Mouse (Mus musculus) kidney, postnatal 10 days (tissue): Measurements from ENCODE around the gene Fam71b.

Source experiments
- DNase-seq: peaks from one replicate; pipeline ENCODE4 v3.0.0; 2021; ENCODE audit warnings: mixed read lengths

The Fam71b gene

DNA sequence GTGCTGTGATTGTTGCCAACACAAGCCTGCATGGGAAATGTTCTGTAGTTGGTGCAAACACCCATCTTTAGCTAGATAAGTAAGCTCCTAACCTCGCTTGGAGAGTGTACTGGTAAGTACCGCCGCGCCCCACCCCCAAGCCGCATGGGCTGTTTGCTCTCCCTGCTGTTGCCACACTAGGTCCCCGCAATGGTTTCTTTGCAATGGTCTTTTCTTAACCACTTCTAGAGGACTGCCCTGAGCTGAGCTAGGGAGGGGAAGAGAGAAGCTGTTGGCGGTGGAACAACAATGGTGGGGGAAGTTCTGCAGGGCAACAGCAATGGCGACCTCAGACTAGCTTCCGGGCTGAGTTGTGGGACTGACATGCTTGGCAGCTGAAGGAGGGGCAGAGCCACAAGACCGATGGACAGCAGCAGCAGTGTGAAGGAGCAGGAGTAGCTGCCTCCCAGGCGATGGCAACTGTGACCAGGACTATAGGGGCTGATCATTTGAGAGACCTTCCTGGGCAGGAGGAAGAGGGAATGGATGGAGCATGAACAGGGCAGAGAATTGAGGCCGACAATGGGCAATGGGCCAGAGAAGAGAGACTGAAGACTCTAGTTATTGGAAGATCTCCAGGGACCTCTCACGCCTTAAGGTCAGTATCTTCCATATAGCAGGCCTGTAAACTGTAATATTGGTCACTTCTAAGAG, at the start of gene Fam71b:
Gene Fam71b, plus strand, starts transcription at position 393 of the 693 bp plus-strand sequence.
- no peak for DNase-seq

DNA sequence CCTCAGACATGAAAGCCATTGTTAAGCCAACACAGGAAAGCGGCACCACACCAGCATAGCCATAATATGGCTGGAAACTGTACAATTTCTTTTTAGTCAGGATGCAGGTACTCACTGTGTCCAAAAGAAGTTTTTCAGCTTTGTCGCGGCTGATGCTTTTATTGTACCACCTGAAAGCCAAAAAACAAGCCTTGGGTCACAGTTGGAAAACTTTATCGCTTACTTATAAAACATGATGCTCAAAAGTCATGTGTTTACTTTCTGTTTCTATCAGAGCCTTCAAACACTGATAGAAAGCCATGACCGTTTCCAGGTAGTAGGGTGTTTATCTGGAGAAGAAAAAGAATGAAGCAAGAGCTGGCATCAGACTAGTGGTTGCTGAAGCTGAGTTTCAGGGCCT, 48.6 kb upstream of the Fam71b start:
- DNase-seq, result no peak

DNA sequence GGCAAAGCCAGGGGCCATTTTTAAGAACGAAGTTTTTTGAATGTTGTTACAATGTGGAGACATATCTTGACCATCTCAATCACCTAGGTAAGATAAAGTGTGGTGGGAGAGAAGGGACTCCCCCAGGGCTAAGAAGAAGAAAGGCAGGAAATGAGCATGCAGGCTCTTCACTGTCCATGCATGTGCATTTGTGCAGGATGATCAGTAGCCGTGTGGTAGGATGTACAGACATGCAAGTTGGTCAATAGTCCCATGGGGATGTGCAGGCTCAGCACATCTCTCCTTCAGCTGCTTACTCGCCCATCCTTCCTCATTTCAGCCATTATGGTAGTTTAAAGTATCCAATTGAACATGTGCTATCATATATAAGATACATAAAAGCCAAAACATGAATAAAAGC, 47.9 kb upstream of the Fam71b start:
- DNase-seq, result no peak

DNA sequence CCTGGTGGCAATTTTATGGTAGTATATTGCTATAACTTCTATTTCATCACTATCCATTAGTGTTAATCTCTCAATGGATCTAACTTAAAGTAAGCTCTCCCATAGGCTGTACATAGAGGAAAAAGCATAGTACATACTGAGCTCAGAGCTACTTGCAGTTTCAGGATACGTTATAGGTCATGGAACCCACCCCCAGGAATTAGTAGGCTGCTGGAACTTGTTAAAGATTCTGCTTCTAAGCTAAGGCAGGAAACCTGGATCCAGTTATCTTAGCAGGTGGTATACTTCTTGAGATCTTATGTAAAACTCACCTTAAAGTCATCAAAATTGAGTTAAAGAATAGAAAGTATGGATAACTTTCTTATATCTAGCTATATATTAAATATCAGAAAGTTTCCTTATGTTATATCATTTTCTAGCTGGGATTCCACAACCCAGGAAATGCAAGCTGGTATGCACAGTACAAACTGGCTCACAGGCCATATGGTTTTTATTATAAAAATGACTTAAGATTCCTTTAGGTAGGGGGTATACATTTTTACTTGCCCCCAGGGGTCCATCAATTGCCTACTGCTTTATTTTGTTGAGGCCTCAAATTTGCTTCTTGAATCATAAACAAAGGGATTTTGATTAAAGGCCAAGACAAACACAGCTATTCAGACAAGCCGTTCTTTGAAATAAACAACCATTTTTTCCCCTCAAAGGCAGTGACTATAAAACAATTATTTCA, 46.5 kb upstream of the Fam71b start:
- DNase-seq, result no peak

DNA sequence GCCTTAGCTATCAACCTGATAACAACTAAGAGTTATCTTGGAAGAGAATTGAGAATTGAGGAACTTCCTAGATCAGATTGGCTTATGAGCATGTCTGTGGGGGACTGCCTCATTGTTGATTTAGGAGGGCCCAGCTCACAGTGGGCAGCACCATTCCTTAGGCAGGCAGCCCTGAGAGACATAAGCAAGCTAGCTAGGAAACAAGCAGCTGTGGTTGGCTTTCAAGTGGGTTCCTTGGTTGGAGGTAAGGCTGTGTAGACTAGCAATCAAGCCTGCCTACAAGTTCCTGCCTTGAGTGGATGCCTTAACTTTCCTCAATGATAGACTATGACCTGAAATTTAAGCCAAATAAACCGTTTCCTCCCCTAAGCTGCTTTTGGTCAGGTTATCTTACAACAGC, 38.0 kb upstream of the Fam71b start:
- DNase-seq, result no peak

DNA sequence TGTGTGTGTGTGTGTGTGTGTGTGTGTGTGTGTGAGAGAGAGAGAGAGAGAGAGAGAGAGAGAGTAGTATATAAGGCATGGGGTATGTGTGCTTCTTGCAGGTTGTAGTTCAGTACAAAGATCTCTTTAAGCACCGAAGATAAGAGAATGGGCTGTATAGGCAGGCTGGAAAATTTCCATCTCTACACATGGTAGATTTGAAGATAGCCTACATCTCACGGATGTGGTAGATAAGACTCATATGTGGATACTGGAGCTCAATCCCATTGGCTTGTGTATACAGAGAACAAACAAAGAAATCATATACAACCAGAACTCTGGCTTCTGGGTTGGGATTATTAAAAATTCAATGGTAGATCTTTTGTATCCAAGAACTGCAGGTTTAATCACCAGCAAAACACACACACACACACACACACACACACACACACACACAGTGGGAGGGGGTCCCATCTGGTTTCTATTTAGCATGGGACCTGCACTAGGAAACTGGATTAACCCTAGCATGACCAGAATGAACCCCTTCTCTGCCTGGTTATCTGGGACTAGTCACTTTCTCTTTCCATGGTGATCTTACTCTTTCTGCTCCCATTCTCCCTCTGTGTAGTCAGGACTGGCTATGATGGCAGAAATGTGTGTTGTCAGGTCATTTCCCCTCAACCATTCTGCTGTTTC, 35.2 kb upstream of the Fam71b start:
- no peak for DNase-seq

DNA sequence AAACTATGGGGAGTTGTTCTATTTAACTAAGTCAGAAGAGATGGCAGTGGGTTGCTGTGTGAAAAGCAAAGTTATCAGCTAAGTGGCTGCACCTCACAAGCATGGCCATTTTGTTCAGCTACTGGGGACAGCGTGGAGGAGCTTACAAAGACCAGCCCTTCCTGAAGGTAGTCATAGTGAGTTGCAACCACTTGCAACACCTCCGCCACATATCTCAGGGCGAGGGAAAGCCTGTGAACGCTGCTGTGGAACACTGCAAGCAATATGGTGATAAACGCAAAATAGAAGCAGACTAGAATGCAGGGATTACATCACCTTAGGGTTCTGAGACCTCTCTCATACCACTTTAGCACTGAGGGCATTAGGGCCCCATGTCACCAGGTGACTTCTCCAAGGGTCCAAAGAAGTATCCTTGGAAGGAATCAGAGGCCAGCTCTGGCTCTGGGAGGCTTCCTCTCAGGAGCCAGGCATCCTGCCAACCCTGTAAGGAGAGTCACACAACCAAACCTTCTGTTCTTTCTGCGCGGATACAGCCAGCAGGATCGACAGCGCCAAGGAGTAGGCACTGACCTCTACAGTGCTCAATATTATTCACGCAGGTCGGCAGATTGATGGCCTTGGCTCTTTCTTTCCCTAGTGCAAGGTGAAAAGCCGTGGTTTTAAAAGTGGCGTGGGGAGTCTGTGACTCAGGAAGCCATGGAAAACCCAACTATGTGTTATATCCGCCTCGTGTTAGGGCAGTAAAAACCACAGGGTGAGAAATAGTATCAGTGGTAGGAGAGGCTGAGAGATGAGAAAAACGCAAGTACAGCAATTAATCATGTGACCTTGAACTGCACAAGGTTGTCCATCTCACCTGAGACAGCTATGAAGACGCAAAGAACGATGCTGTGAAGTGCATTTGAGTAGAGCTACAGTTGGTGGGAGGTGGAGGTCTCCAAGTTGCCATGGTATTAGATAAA, 34.0 kb upstream of the Fam71b start:
- no peak for DNase-seq

DNA sequence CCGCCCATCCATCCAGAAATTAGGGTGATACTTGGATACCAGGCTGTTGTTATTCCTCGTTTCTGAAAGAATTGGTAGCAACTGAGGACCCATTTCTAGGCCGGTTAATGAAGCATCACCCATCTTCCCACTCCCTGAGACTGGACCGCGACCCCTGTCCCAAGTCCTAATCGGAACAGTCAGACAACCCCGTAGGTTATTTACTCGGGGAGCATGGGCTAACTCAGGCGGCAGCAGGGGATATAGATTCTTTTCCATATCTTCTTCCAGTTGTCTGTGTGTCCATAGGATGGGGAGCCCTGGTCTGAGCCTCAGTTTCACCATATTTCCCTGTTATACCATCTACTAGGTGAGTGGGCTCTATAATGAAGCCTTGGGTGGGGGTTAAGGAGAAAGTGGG, 32.5 kb upstream of the Fam71b start:
- no peak for DNase-seq

DNA sequence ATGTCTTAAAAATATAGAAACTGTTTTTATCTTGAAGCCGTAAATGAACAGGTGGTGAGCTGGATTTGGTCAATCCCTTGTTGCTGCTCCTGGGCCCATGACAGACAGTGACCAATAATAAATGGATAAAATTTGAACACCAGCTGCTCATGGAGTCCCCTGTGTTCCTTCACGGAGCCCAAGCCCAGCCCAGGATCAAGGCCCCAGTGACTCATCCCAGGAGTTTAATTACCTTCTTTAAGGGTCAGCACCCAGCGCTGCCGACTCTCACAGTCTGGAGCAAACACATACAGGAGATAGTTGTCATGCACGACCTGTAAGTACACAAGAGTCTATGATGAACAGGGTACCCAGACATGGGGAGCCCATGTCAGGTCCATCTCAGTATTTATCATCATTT, 30.6 kb upstream of the Fam71b start:
- no peak for DNase-seq

DNA sequence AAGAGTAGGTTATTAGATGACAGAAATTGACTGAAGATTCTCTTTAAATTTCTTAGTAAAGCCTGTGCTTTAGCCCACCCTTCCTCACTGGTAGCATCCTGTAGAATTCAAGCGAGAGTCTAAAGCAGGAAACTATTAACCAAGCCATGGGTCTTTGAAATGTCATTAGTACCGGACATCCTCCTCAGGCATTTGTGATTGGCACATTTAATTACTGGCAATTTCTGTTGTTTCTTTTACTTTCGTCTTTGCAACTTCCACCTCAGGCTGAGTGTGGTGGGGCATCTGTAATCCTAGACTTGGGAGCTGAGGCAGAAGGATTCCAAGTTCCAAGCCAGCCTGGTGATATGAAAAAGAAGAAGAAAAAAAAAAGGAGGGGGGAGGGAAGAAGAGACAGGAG, 30.0 kb upstream of the Fam71b start:
- DNase-seq, result no peak

DNA sequence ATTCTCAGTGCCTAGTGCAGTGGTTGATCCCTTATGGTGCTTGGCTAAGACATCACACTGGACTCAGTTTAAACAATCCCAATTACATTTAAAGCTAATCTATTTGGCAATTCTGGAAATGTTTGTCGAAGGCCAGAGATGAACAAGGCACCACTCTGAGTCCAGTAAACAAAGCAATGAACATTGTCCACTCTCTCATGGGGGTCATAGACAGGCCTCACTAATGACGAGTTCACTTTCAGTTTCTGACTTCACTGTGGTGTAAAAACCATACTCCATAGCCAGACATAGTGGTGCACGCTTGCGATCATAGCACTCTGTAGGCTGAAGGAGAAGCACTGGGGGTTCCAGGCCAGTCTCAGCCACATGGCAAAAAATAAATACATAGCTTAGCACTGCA, 25.9 kb upstream of the Fam71b start:
- DNase-seq, result no peak

DNA sequence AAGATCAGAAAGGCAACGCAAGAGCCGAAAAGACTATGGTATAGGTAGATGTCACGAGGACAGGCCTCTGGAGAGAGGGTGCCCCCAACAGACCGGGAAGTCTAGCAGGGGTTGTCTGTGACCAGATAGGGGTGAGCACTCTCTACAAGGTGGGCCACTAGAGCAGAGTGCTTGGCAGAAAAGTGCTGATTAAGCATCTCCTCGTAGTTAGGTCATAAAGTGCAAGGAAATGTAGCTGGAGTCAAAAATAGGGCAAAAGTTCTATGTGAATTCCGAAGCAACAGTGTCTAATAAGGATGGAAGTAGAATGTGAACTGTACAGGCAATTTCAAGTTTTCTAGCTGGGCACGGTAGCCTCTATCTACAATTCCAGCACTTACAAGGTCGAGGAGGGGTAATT, 25.1 kb upstream of the Fam71b start:
- no peak for DNase-seq

DNA sequence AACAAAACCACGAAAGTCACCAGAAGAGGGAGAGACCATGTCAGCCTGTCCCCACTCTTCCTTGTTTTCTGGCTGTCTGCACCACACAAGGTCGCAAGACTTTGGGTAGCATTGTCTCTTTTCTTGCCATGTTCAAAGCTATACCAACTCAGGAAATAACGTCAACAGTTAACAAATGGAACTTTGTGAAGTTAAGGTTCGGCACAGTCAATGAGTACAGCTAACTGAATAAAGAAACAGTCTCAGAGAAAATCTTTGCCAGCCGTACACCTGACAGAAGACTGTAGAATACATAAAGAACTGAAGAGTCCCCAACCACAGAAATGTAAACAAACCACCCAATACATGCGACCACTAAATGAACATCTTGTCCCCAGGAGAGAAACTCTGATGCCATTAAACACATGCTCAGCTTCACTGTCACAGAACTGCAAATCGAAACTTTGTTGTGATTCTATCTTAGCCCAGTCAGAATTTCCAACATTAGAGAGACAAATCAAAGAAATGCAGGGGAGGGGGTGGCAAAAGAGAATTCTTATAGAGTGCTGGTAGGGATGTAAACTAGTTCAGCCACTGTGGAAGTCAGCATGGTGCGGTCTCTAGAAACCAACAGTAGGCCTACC, 23.9 kb upstream of the Fam71b start:
- no peak for DNase-seq

DNA sequence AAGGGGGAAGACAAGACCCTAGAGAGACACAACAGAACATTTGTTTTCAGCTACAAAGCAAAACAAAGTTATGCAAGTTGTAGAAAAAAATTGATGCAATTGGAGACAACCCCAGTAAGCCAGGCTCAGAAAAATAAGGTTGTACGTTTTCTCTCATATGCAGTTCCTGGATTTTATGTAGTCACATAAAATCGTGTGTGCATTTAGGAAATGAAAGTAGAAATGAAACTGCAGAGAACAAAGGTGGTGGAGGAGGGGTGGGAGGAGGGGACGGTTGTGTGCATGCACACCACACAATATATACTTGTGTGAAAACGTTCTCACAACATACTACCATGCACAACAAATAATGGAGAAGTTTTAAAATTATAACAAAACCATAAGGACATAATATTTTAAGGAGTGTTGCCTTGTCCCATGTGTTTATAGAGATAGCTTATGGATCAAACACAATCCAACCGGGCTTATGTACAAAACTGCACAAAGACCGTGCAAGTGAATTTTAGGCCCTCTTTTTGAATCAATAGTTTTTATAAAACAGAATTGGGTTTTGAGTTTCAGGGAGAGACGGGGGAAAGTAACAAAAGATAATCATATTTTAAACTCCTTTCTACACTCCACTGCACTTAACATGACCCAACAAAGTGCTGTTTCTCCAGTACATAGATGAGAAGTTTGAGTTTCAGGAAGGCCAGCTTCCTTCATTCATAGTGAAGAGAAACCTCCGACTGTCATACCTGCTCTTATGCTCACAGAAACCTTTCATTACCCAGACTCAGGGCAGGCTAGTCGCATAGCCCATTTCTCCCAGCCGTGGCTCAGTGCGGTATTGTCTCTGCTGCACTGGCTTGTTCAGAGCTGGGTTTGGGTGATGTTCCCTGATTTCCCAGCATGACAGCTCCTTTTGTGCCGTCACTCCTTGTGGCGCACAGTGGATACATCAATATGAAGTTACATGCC, 23.0 kb upstream of the Fam71b start:
- DNase-seq, result no peak

DNA sequence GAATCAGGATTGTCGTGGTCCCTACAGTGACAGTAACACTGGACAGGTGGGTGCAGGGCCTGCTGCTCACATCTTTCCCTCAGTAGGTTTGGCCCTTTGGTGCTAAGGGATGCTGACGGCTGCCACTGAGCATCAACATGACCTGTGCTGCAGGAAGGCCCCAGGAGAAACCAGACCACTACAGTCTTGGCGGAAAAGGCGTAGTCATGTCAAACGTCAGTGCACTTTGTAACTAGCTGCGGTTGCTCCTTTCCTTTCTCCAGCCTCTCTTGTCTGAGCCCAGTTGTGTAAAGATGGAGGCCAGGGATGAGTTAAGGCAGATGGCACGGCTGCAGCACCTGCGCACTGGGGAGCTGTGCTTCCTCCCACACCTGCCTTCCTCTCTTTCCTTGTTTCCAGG, 21.3 kb upstream of the Fam71b start:
- DNase-seq, result no peak

DNA sequence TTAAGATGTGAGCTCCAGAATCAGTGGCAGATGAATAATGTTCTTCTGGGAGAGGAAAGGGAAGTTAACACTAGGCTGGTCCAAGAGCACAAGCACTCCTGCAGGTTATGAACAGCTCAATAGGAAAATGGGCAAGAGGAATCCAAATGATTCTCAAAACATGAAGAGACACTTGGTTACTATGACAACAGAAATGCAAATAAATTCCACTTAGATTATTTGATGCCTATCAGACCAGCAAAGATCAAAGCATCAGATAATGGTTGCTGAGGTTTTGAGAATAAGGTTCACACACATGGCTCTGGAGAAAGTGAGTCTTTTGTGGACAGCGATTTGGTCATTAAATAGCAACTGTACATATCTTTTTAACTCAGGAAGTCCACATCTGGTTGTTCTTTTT, 19.0 kb upstream of the Fam71b start:
- DNase-seq, result no peak

DNA sequence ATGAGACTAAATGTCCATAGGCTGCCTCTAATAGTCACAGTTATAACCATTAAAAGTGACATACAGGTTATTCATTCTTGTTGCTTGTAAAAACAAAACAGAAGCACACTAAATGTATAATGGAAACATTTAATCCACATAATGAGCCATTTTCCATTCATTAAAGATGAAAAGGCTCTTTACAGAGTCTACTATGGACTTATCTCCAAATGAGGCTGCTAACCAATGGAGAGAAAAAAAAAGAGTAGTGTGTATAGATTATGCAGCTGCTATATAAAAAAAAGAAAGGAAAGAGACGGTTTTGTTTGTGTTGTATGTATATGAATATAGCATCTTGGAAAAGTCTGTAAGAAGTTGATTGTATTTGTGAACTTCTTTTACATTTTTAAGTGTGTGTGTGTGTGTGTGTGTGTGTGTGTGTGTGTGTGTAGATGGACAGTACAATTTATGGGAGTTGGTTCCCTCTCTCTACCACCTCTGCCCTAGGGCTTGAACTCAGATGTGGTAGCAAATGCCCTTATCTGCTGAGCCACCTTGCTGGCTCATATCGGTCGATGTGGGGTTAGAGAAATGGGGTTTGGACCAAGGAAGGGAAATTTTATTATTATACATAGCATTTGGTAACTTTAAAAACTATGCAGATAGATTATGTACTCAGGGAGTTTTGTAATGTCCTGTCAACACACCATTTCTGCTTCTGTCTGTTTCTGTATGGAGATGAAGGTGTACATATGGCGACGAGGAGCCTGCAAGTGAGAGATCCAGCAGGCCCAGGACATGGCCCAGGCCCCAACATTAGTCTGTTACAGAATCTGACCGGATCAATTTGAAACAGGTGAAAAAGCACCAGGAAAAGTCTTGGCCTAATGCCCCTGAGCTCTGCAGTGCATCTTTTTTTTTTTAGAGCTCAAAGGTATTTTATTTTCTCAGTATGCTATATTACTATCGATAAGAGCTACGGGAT, 18.3 kb upstream of the Fam71b start:
- no peak for DNase-seq

DNA sequence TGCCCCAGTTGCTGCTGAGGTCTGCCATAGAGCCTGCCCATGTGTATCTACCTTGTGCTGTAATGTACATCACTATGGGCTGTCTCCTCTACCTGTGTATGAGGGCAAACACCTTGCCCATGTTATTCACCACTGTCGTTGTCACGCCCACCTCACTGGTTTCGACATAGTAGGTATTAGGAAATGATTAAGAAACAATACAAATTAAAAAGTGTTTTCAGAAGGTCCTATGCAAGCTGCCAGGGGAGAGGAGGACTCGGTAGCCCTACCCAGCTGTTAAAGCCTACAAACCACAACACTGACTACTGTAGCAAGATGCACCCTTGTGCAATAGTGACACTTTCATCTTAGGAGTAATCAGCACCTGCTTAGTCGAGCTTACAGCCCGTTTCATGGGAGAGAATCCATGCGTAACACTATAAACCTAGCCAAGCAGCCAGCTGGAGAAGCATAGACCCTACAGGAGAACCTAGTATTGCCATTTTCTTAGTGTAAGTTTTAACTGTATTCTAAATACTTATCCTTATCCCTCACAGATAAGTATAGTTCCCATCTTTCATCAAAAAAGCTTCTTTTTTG, 16.2 kb upstream of the Fam71b start:
- no peak for DNase-seq

DNA sequence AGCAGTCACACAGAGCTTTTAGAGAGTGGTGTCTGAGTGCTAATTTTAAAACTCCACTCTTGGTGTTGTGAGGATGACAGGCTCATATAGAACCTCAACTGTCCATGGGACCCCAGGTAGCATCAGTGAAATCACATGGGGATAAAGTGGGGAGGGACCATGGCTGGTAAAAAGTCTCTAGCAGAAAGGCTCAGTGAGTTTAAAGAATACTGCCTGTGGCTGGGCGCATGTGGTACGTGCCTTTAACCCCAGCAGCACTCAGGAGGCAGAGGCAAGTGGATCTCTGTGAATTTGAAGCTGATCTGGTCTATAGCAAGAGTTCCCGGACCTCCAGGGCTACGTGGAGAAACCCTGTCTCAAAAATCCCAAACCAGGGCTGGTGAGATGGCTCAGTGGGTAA, 13.9 kb upstream of the Fam71b start:
- no peak for DNase-seq

DNA sequence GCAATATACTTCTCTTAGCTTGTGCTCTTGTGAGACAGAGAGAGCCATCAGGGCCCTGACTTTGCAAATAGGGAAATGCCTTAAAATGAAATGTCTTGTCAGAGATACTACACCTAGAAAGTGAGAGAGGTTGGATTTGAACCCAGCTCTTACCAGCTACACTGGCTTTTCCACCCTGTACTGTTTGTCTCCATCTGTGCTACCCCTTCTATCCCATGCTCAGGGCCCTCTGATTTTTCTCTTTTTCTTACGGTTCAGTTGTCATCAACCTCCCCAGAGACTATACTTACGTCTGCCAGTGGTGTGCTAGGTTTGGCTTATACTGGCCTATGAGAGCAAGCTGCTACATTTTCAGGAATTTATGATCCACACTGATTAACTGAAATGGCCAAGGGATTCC, 11.4 kb upstream of the Fam71b start:
- DNase-seq, result no peak
